Mouse (Mus musculus) midbrain, embryonic 15.5 days (tissue): ENCODE measurements around the gene Avpi1. TPM values are rescaled to one million over a fixed set of nuclear protein-coding genes. Genes with fewer than 3 reads are reported as not detected.

ENCODE experiments used
- ATAC-seq: fragments of 200-750 bp; cut with Nextera tagmentation; replicated peaks from 2 replicates; pipeline ENCODE4 v1.8.0; 2017; ENCODE audit warnings: moderate TSS enrichment
- H3K27ac ChIP-seq: fragments of 300-500 bp; sonication (generic); 2 replicates; pipeline ENCODE4 v1.5.1; 2015; ENCODE audit warnings: mild to moderate bottlenecking, inconsistent platforms
- H3K27me3 ChIP-seq: fragments of 300-500 bp; sonication (generic); replicated peaks from 2 replicates; pipeline ENCODE4 v1.6.1; 2015; ENCODE audit warnings: inconsistent platforms
- H3K36me3 ChIP-seq: fragments of 300-500 bp; sonication (generic); replicated peaks from 2 replicates; pipeline ENCODE4 v1.6.1; 2015; ENCODE audit warnings: inconsistent platforms
- H3K4me1 ChIP-seq: fragments of 300-500 bp; sonication (generic); 2 replicates; pipeline ENCODE4 v1.6.1; 2015; ENCODE audit warnings: inconsistent platforms
- H3K4me2 ChIP-seq: fragments of 300-500 bp; sonication (generic); 2 replicates; pipeline ENCODE4 v1.6.1; 2015; ENCODE audit warnings: inconsistent platforms, mild to moderate bottlenecking, moderate library complexity
- H3K4me3 ChIP-seq: fragments of 300-500 bp; sonication (generic); 2 replicates; pipeline ENCODE4 v1.5.1; 2015; ENCODE audit warnings: mild to moderate bottlenecking, inconsistent platforms
- H3K9ac ChIP-seq: fragments of 300-500 bp; sonication (generic); 2 replicates; pipeline ENCODE4 v1.6.1; 2015; ENCODE audit warnings: mild to moderate bottlenecking, inconsistent platforms
- H3K9me3 ChIP-seq: fragments of 300-500 bp; sonication (generic); 2 replicates; pipeline ENCODE4 v1.6.1; 2016; ENCODE audit warnings: inconsistent platforms
- WGBS: fragments of 180-500 bp; shearing (Covaris S2); methylation state at CpG from one replicate; pipeline ENCODE4 v1.1.7; 2015; ENCODE audit warnings: mixed read lengths; 5-methylcytosine and 5-hydroxymethylcytosine counted together
- polyA plus RNA-seq: library from polyadenylated mRNA; unstranded; fragments of >200 nt; fragmentation: Nextera tagmentation; extraction: Ambion mirVana; gene quantifications from 2 replicates; pipeline ENCODE4 v1.2.1, GENCODE M21; 2015

Gene Avpi1
- polyA plus RNA-seq, 1 experiment from 2014 or later: 6.3 TPM

- H3K36me3 ChIP-seq: peaks cover 11% of the 10 kb centered on the region
- no peaks in the 10 kb centered on the region for H3K9me3 ChIP-seq
- no peak for ATAC-seq
- 89% methylated on average over 6 of the region's 6 CpGs for WGBS
- H3K4me3 ChIP-seq: no peak overlapping the region
- no peak overlapping the region for H3K9ac ChIP-seq
- peaks cover 21% of the 10 kb centered on the region for H3K4me1 ChIP-seq
- H3K27ac ChIP-seq: no peak overlapping the region
- H3K4me2 ChIP-seq: no peak overlapping the region
- 0 out of 2 replicates have a peak, but pooled peaks cover 10% of the 10 kb centered on the region for H3K27me3 ChIP-seq
Observed at GRCm38 (mm10) chr19:42126219-42126605, 2.6 kb downstream of the Avpi1 start.

GRCm38 (mm10) chr19:42125501-42126218 lies 3.2 kb downstream of the Avpi1 start:
- WGBS: 87% methylated on average over 11 of the region's 11 CpGs
- H3K27me3 ChIP-seq: 0 out of 2 replicates have a peak, but pooled peaks cover 10% of the 10 kb centered on the region

GRCm38 (mm10) chr19:42124684-42125083 lies 4.2 kb downstream of the Avpi1 start:
- H3K36me3 ChIP-seq: peaks cover 25% of the 10 kb centered on the region
- H3K4me2 ChIP-seq: no peak overlapping the region
- H3K4me3 ChIP-seq: no peak overlapping the region
- H3K27me3 ChIP-seq: 0 out of 2 replicates have a peak, but pooled peaks cover 6% of the 10 kb centered on the region
- H3K4me1 ChIP-seq: peaks cover 16% of the 10 kb centered on the region
- H3K9me3 ChIP-seq: no peaks in the 10 kb centered on the region
- H3K27ac ChIP-seq: no peak overlapping the region
- 86% methylated on average over 13 of the region's 13 CpGs for WGBS
- H3K9ac ChIP-seq: no peak overlapping the region
- ATAC-seq: no peak

More at GRCm38 (mm10) chr19:42125501-42126218, 3.2 kb downstream of the Avpi1 start:
- no peak for ATAC-seq
- Histone ChIP-seq H3K36me3 (peaks cover 16% of the 10 kb centered on the region), H3K4me1 (peaks cover 21% of the 10 kb centered on the region), H3K4me2 (no peak overlapping the region), H3K9ac (no peak overlapping the region), H3K27ac (no peak overlapping the region), H3K4me3 (no peak overlapping the region), H3K9me3 (no peaks in the 10 kb centered on the region)

- Histone ChIP-seq H3K4me1 (no peaks in the 10 kb centered on the region), H3K9ac (no peak overlapping the region), H3K9me3 (no peaks in the 10 kb centered on the region), H3K36me3 (peaks cover 39% of the 10 kb centered on the region), H3K4me2 (no peak overlapping the region), H3K4me3 (no peak overlapping the region), H3K27me3 (no peaks in the 10 kb centered on the region), H3K27ac (no peak overlapping the region)
- no peak for ATAC-seq
- WGBS: 93% methylated on average over 8 of the region's 8 CpGs
Observed at GRCm38 (mm10) chr19:42120451-42120850, 8.4 kb downstream of the Avpi1 start.

GRCm38 (mm10) chr19:42118596-42118995 lies 10.3 kb downstream of the Avpi1 start:
- Histone ChIP-seq H3K4me1 (no peaks in the 10 kb centered on the region), H3K4me3 (no peak overlapping the region), H3K27me3 (no peaks in the 10 kb centered on the region), H3K27ac (no peak overlapping the region), H3K9ac (no peak overlapping the region), H3K4me2 (no peak overlapping the region), H3K9me3 (no peaks in the 10 kb centered on the region), H3K36me3 (peaks cover 47% of the 10 kb centered on the region)
- WGBS: 88% methylated on average over 5 of the region's 5 CpGs
- no peak for ATAC-seq

GRCm38 (mm10) chr19:42118142-42118541 lies 10.7 kb downstream of the Avpi1 start:
- no peak for ATAC-seq
- H3K27ac ChIP-seq: no peak overlapping the region
- no peaks in the 10 kb centered on the region for H3K27me3 ChIP-seq
- H3K4me3 ChIP-seq: no peak overlapping the region
- 98% methylated on average over 9 of the region's 9 CpGs for WGBS
- H3K9ac ChIP-seq: no peak overlapping the region
- peaks cover 45% of the 10 kb centered on the region for H3K36me3 ChIP-seq
- H3K4me2 ChIP-seq: no peak overlapping the region
- no peaks in the 10 kb centered on the region for H3K9me3 ChIP-seq
- H3K4me1 ChIP-seq: no peaks in the 10 kb centered on the region

GRCm38 (mm10) chr19:42115783-42116335 lies 13.0 kb downstream of the Avpi1 start:
- ATAC-seq: no peak
- H3K36me3 ChIP-seq: peaks cover 36% of the 10 kb centered on the region

GRCm38 (mm10) chr19:42104681-42105080 lies 24.2 kb downstream of the Avpi1 start:
- Histone ChIP-seq H3K4me1 (no peaks in the 10 kb centered on the region), H3K36me3 (0 out of 2 replicates have a peak, but pooled peaks cover 10% of the 10 kb centered on the region)
- 94% methylated on average over 9 of the region's 9 CpGs for WGBS

More at GRCm38 (mm10) chr19:42115783-42116335, 13.0 kb downstream of the Avpi1 start:
- no peaks in the 10 kb centered on the region for H3K4me1 ChIP-seq
- 94% methylated on average over 4 of the region's 4 CpGs for WGBS
- H3K27ac ChIP-seq: no peak overlapping the region
- no peak overlapping the region for H3K4me2 ChIP-seq
- H3K9me3 ChIP-seq: no peaks in the 10 kb centered on the region
- H3K9ac ChIP-seq: no peak overlapping the region
- H3K4me3 ChIP-seq: no peak overlapping the region
- no peaks in the 10 kb centered on the region for H3K27me3 ChIP-seq

GRCm38 (mm10) chr19:42099406-42099805 lies 29.5 kb downstream of the Avpi1 start:
- no peak overlapping the region for H3K9ac ChIP-seq
- H3K4me3 ChIP-seq: no peak overlapping the region
- WGBS: 92% methylated on average over 3 of the region's 3 CpGs
- H3K27me3 ChIP-seq: no peaks in the 10 kb centered on the region
- no peak overlapping the region for H3K4me2 ChIP-seq
- 0 out of 2 replicates have a peak, but pooled peaks cover 3% of the 10 kb centered on the region for H3K36me3 ChIP-seq
- no peaks in the 10 kb centered on the region for H3K9me3 ChIP-seq
- ATAC-seq: no peak
- no peak overlapping the region for H3K27ac ChIP-seq
- peaks cover 2% of the 10 kb centered on the region; the same call in 1 of the 2 replicates for H3K4me1 ChIP-seq

More at GRCm38 (mm10) chr19:42104681-42105080, 24.2 kb downstream of the Avpi1 start:
- no peak overlapping the region for H3K27ac ChIP-seq
- no peaks in the 10 kb centered on the region for H3K9me3 ChIP-seq
- no peak overlapping the region for H3K4me3 ChIP-seq
- no peak for ATAC-seq
- no peak overlapping the region for H3K9ac ChIP-seq
- no peak overlapping the region for H3K4me2 ChIP-seq
- H3K27me3 ChIP-seq: no peaks in the 10 kb centered on the region

- no peaks in the 10 kb centered on the region for H3K27me3 ChIP-seq
- peak overlapping the region; percentile 68 for H3K9ac ChIP-seq
- H3K4me2 ChIP-seq: peak overlapping the region; percentile 73
- H3K4me1 ChIP-seq: peaks cover 36% of the 10 kb centered on the region
- H3K4me3 ChIP-seq: peak overlapping the region; percentile 79
- H3K27ac ChIP-seq: peak overlapping the region; percentile 89
- ATAC-seq: peak; percentile 69
- no peaks in the 10 kb centered on the region for H3K36me3 ChIP-seq
- H3K9me3 ChIP-seq: no peaks in the 10 kb centered on the region
- WGBS: under 1% methylated on average over 47 of the region's 52 CpGs
Observed at GRCm38 (mm10) chr19:42090637-42091141, 38.2 kb downstream of the Avpi1 start.

- no peaks in the 10 kb centered on the region for H3K36me3 ChIP-seq
- H3K9ac ChIP-seq: peak within 1 kb of the TSS; percentile 68
- no peaks in the 10 kb centered on the region for H3K27me3 ChIP-seq
- ATAC-seq: peak; percentile 98
- peaks cover 40% of the 10 kb centered on the region for H3K4me1 ChIP-seq
- H3K4me3 ChIP-seq: peak within 1 kb of the TSS; percentile 79
- no peaks in the 10 kb centered on the region for H3K9me3 ChIP-seq
- peak within 1 kb of the TSS; percentile 89 for H3K27ac ChIP-seq
- WGBS: 1% methylated on average over 55 of the region's 55 CpGs
- peak within 1 kb of the TSS; percentile 73 for H3K4me2 ChIP-seq
Observed at GRCm38 (mm10) chr19:42089748-42090595, 38.9 kb downstream of the Avpi1 start, which contains the start of gene Pi4k2a. Gene Pi4k2a, plus strand, starts transcription at chr19:42090470.
